Mouse (Mus musculus) liver, postnatal 0 days (tissue): ENCODE measurements around the gene Cd63.

Experiments
- CTCF ChIP-seq: sonication (generic); IDR thresholded peaks from 2 replicates; pipeline ENCODE4 v1.5.1; 2016; ENCODE audit warnings: antibody characterized with exemption, low read depth
- EP300 ChIP-seq: IDR thresholded peaks from 2 replicates; pipeline ENCODE4 v1.6.1; 2016; ENCODE audit warnings: antibody characterized with exemption, low read depth, mild to moderate bottlenecking

DNA sequence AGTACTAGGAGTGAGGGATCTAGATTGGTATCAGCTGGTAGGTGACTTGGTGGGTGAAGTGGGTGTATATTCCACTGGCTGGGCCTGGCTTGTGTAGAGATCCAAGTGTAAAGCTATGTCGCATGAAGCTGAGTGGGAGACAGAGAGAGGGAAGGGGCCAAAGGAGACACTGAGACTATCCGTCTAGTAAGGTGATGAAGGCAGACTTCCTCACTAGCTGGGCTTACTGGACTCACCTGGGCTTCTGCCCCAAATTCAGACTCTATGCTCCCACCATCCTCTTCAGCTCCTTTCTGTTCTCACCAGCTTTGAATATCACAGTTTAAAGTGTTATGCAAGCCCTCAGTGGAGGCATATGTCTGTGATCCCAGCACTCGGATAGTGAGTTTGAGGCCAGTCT is 15.9 kb downstream of the Cd63 start:
- TF ChIP-seq EP300 (no peak), CTCF (no peak)
